Mouse (Mus musculus): ENCODE data around the gene Usp7.

DNA sequence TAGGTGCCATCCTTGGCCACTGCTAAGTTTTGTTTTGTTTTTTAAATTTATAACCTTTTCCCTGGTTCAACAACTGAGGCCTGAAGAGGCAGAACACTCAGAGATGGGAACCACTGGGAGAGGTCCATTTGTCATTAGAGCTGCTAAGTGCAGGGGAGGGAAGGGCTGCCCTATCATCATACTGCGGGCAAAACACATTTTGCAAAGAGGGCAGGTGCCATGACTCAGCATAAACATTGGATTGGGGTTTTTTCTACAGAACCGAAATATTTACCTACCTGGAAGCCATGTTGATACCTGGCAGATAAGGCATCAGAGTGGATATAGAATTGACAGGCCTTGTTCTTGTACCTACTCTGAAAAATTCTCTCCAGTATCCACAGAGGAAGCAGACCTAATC, 45.6 kb downstream of the Usp7 start:
- TF ChIP-seq CTCF (IDR thresholded peaks at IDR 0.05; ENCODE audit: low read depth, low read length), result no peak
- TF ChIP-seq GATA1 (IDR thresholded peaks at IDR 0.05; ENCODE audit: borderline replicate concordance, low read length), result no peak
- TF ChIP-seq TAL1 (conservative IDR thresholded peaks at IDR 0.05; ENCODE audit: low read depth, low read length), result no peak
- TF ChIP-seq POLR2AphosphoS5 (IDR thresholded peaks at IDR 0.05; ENCODE audit: insufficient replicate concordance, low read depth, low read length), result no peak

All from G1E (cell line).